Mouse (Mus musculus) liver, postnatal 0 days (tissue): ENCODE data around the gene Adarb2. TPM values are rescaled to one million over a fixed set of nuclear protein-coding genes. Genes with fewer than 3 reads are reported as not detected.

Source experiments
- ATAC-seq: fragments of 200-750 bp; cut with Nextera tagmentation; 2 replicates; pipeline ENCODE4 v1.8.0; 2017; ENCODE audit warnings: mild to moderate bottlenecking, moderate library complexity
- DNase-seq: peaks from one replicate; pipeline ENCODE4 v3.0.0-alpha.2; 2016
- H3K27ac ChIP-seq: fragments of 300-500 bp; sonication (generic); 2 replicates; pipeline ENCODE4 v1.5.1; 2014; ENCODE audit warnings: antibody characterized with exemption, moderate library complexity, mild to moderate bottlenecking, low read depth
- H3K27me3 ChIP-seq: fragments of 300-500 bp; sonication (generic); 2 replicates; pipeline ENCODE4 v1.6.1; 2014; ENCODE audit warnings: low read length, control low read depth, mixed read lengths; ENCODE audit not compliant: insufficient read depth
- H3K36me3 ChIP-seq: fragments of 300-500 bp; sonication (generic); replicated peaks from 2 replicates; pipeline ENCODE4 v1.6.1; 2014; ENCODE audit warnings: mild to moderate bottlenecking, control low read depth, low read length, moderate library complexity, mixed read lengths; ENCODE audit not compliant: insufficient read depth
- H3K4me1 ChIP-seq: fragments of 300-500 bp; sonication (generic); 2 replicates; pipeline ENCODE4 v1.6.1; 2014; ENCODE audit warnings: antibody characterized with exemption, mild to moderate bottlenecking, control low read depth; ENCODE audit not compliant: insufficient read depth
- H3K4me2 ChIP-seq: fragments of 300-500 bp; sonication (generic); 2 replicates; pipeline ENCODE4 v1.6.1; 2014; ENCODE audit warnings: low read depth, mild to moderate bottlenecking, low read length, moderate library complexity, mixed read lengths
- H3K4me3 ChIP-seq: fragments of 300-500 bp; sonication (generic); 2 replicates; pipeline ENCODE4 v1.5.1; 2014; ENCODE audit warnings: low read depth, low read length
- H3K9ac ChIP-seq: fragments of 300-500 bp; sonication (generic); replicated peaks from 2 replicates; pipeline ENCODE4 v1.6.1; 2014; ENCODE audit warnings: mild to moderate bottlenecking, moderate library complexity
- H3K9me3 ChIP-seq: fragments of 300-500 bp; sonication (generic); 2 replicates; pipeline ENCODE4 v1.6.1; 2016; ENCODE audit warnings: mild to moderate bottlenecking, control low read depth, low read length, mixed read lengths
- CTCF ChIP-seq: sonication (generic); IDR thresholded peaks from 2 replicates; pipeline ENCODE4 v1.5.1; 2016; ENCODE audit warnings: antibody characterized with exemption, low read depth
- EP300 ChIP-seq: IDR thresholded peaks from 2 replicates; pipeline ENCODE4 v1.6.1; 2016; ENCODE audit warnings: antibody characterized with exemption, low read depth, mild to moderate bottlenecking
- WGBS: fragments of 180-500 bp; shearing (Covaris S2); extraction: QIAGEN DNeasy Blood & Tissue Kit; methylation state at CpG from one replicate; pipeline ENCODE4 v1.1.7; 2014; ENCODE audit not compliant: insufficient replicate concordance; 5-methylcytosine and 5-hydroxymethylcytosine counted together
- polyA plus RNA-seq: library from polyadenylated mRNA; unstranded; fragments of >200 nt; fragmentation: Nextera tagmentation; extraction: Ambion mirVana; gene quantifications from 2 replicates; pipeline ENCODE4 v1.2.1, GENCODE M21; 2015

Adarb2 gene
- polyA plus RNA-seq, 1 experiment from 2014 or later, result 0.02 TPM

DNA sequence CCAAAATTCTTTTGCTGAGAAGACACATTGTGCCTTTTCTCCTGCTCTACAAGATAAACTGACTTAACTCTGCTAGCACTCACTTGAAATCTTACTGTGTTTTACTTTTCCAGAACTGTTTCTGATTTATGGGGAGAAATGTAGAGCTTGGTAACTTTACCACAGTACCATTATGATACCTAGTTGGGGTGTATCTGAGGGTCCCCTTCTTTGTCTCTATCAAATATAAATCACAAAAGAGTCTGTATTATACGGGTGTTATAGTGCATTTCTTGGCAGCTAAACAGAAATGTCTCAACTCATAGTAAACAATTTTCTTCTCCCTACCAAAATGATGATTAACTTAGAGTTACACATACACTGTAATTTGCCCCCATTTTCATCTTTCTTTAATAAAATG lies 162.9 kb downstream of the Adarb2 start:
- ATAC-seq (no peak), DNase-seq (no peak)
- no peak overlapping the region for H3K9ac ChIP-seq
- H3K4me1 ChIP-seq, result no peaks in the 10 kb centered on the region
- 70% methylated on average over 1 of the region's 1 CpGs for whole genome bisulfite sequencing
- TF ChIP-seq EP300 (no peak), CTCF (no peak)
- H3K4me2 ChIP-seq, result no peak overlapping the region
- H3K4me3 ChIP-seq, result no peak overlapping the region
- no peak overlapping the region for H3K27ac ChIP-seq
- no peaks in the 10 kb centered on the region for H3K9me3 ChIP-seq
- H3K36me3 ChIP-seq, result no peaks in the 10 kb centered on the region
- no peaks in the 10 kb centered on the region for H3K27me3 ChIP-seq

DNA sequence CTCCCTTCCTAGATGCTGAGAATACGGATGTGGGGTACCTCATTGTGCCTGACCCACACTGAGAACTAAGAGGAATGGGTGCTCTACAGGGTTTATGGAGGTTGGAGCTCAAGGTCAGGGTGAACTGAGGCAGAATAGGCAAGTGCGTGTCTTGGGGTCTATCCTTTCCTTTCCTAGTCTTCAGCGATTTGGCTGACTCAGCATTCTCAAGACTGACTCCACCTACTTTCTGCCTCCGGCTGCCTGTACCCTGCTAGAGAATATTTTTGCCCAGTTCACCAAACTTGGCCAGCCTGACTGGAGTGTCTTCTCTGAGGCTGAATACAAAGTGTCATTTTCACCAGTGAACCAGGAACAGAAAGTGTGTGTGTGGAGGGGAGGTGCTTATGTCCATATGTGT lies 163.4 kb downstream of the Adarb2 start:
- 75% methylated on average over 4 of the region's 4 CpGs for WGBS
- no peak for DNase-seq

DNA sequence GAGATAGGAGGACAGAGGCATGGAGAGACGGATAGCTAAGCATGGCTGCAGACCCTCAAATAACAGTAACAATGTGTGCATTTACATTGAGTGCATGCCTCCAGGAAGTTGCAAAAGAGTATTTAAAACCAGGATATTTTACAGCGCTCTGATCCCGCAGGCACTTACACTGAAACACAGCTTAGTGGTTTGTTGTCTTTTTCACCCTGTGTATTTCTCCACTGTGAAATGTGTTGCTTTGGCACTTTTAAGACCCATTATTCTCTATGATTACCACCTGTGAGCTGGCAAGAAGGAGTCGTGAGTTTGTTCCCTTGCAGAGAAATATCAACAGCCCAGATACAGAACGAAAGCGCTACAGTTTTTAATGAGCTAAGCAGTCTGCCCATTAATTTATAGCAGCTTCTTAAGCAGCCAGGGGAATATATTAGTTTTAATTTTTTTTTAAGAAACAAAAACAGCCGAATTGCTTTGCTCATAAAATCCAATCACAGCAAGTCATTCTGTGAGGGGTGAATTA lies 167.3 kb downstream of the Adarb2 start:
- 82% methylated on average over 7 of the region's 7 CpGs for WGBS
- no peak overlapping the region for H3K27ac ChIP-seq
- no peak for ATAC-seq
- no peak for TF ChIP-seq CTCF
- no peak for TF ChIP-seq EP300
- H3K4me3 ChIP-seq, result no peak overlapping the region
- H3K4me1 ChIP-seq, result no peaks in the 10 kb centered on the region
- H3K9me3 ChIP-seq, result no peaks in the 10 kb centered on the region
- H3K4me2 ChIP-seq, result no peak overlapping the region
- H3K9ac ChIP-seq, result no peak overlapping the region
- no peaks in the 10 kb centered on the region for H3K36me3 ChIP-seq
- no peak for DNase-seq
- no peaks in the 10 kb centered on the region for H3K27me3 ChIP-seq

More for the DNA sequence above, 163.4 kb downstream of the Adarb2 start:
- H3K4me2 ChIP-seq, result no peak overlapping the region
- ATAC-seq, result no peak
- TF ChIP-seq CTCF (no peak), EP300 (no peak)
- no peaks in the 10 kb centered on the region for H3K27me3 ChIP-seq
- H3K9me3 ChIP-seq, result no peaks in the 10 kb centered on the region
- no peak overlapping the region for H3K27ac ChIP-seq
- no peaks in the 10 kb centered on the region for H3K4me1 ChIP-seq
- no peak overlapping the region for H3K9ac ChIP-seq
- H3K4me3 ChIP-seq, result no peak overlapping the region
- H3K36me3 ChIP-seq, result no peaks in the 10 kb centered on the region

DNA sequence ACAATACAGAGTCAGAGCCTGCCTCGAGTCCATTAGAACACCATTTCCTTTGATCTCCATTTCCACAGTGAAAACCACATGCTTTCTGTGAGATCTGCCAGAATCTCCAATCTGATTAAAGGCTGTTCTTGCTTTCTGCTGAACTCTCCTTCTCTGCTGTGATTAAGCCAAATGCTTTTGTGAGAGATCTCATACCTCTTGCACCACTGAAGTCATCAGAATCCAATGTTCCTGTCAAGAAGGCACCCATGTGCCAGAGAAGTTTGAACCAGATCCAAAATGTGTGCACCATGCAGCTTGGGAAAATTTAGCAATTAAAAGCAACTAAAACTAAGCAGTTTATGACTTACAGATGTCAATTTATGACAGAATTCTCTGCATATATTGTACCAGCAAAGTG lies 185.9 kb downstream of the Adarb2 start:
- Histone ChIP-seq H3K4me1 (no peaks in the 10 kb centered on the region), H3K36me3 (no peaks in the 10 kb centered on the region), H3K27me3 (no peaks in the 10 kb centered on the region), H3K4me2 (no peak overlapping the region), H3K9me3 (no peaks in the 10 kb centered on the region), H3K4me3 (no peak overlapping the region), H3K27ac (no peak overlapping the region), H3K9ac (no peak overlapping the region)
- WGBS, result 45% methylated on average over 1 of the region's 1 CpGs
- no peak for TF ChIP-seq CTCF
- no peak for TF ChIP-seq EP300
- DNase-seq (no peak), ATAC-seq (no peak)

DNA sequence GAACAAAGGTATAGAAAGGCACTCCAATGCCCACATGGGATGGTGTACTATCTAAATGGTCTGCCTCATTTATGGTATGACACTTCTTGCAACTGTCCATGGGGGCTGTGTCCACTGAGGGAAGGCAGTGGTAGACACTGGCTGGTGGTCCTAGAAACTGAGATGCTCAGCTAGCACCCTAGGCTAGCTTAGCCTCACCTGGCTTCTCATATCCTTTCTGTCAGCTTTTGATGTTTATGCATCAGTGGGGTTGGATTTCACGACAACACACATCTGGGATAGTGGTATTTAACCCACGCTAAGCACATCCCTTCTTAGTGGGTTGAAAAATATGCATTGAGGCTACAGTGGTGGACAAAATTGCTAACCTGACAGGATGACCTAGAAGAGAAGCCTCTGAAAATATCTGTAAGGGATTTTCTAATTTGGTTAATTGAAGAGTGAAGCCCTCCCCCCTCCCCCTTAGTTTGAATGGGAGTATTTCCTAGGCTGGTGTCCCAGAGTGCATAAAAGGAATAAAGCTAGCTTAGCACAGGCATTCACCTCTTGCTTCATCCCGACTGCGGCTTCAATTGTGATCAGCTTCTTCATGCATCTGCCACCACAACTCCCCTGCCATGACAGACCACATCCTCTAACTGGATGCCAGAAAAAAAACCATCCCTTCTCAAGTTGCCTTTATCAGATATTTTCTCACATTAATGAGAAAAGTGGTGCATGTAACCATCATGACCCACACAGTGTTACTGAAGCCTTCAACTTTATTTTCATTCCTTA lies 197.8 kb downstream of the Adarb2 start:
- no peaks in the 10 kb centered on the region for H3K36me3 ChIP-seq
- no peak overlapping the region for H3K27ac ChIP-seq
- H3K4me3 ChIP-seq, result no peak overlapping the region
- H3K9me3 ChIP-seq, result no peaks in the 10 kb centered on the region
- H3K4me1 ChIP-seq, result no peaks in the 10 kb centered on the region
- no peak for DNase-seq
- no peak overlapping the region for H3K9ac ChIP-seq
- TF ChIP-seq CTCF, result no peak
- 61% methylated on average over 4 of the region's 4 CpGs for WGBS
- ATAC-seq, result no peak
- H3K4me2 ChIP-seq, result no peak overlapping the region
- H3K27me3 ChIP-seq, result no peaks in the 10 kb centered on the region

DNA sequence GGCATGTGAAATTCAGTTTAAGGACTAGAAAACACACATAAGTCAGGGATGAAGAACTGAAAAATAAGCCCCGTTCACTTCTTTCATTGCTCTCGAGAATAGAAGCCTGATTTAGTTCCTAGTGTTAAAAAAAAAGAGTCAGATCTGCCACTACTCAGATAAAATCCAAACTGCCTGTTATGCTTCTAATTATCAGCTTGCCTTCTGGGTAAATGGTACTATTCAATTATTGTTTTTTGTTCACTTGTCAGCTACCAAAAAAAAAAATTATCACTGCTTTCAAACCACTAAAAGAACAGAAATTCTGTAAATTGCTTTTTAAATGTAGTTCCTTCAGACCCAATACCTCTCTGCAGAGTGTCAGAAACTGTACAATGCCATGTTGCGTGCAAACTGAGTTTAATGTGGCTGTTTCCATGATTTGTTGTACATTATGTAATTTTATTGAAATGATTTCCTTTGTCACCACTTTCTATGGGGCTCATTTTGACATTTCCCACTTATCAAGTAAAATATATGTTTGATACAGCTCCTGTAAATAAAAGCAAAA lies 199.7 kb downstream of the Adarb2 start:
- no peaks in the 10 kb centered on the region for H3K27me3 ChIP-seq
- TF ChIP-seq CTCF, result no peak
- no peak for TF ChIP-seq EP300
- H3K4me3 ChIP-seq, result no peak overlapping the region
- H3K27ac ChIP-seq, result no peak overlapping the region
- ATAC-seq (no peak), DNase-seq (no peak)
- WGBS, result 65% methylated on average over 3 of the region's 3 CpGs
- H3K4me2 ChIP-seq, result no peak overlapping the region
- no peaks in the 10 kb centered on the region for H3K9me3 ChIP-seq
- no peaks in the 10 kb centered on the region for H3K36me3 ChIP-seq
- H3K9ac ChIP-seq, result no peak overlapping the region
- no peaks in the 10 kb centered on the region for H3K4me1 ChIP-seq
